Mouse (Mus musculus) thymus, adult 2 months (tissue): Measurements from ENCODE around the gene Prkra.

Experiments
- CTCF ChIP-seq: fragments of 200-500 bp; IDR thresholded peaks from 2 replicates; pipeline ENCODE4 v1.5.1; 2012; ENCODE audit warnings: mild to moderate bottlenecking, control low read depth, low read length, moderate library complexity, borderline replicate concordance; ENCODE audit not compliant: control insufficient read depth, poor library complexity, insufficient read depth; ENCODE audit errors: extremely low read depth
- POLR2A ChIP-seq: fragments of 200-500 bp; IDR thresholded peaks from 2 replicates; pipeline ENCODE4 v1.6.1; 2012; ENCODE audit warnings: mild to moderate bottlenecking, low read length, control low read depth, moderate library complexity; ENCODE audit not compliant: control insufficient read depth, poor library complexity, insufficient read depth; ENCODE audit errors: extremely low read depth

DNA sequence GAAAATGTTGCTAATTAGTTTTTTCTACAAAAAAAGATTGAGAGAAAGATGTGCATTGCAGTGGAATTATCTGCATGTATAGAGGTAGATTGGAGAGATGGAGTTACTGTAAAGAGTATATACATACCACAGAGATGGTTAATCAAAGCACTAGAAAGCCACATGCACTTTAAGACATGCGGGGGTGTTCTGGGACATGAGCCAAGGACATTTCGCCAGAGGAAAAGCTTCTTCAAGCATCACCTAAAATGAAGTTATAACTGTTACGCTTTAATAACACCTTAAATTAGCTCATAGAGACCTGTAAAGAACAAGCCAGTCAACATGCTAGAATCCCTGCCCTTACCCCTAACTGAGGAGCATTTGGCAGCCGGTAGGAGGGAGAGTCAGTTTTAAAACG lies 19.4 kb upstream of the Prkra start:
- no peak for TF ChIP-seq CTCF
- TF ChIP-seq POLR2A = no peak
